Mouse (Mus musculus): ENCODE measurements around the gene Enpp1.

DNA sequence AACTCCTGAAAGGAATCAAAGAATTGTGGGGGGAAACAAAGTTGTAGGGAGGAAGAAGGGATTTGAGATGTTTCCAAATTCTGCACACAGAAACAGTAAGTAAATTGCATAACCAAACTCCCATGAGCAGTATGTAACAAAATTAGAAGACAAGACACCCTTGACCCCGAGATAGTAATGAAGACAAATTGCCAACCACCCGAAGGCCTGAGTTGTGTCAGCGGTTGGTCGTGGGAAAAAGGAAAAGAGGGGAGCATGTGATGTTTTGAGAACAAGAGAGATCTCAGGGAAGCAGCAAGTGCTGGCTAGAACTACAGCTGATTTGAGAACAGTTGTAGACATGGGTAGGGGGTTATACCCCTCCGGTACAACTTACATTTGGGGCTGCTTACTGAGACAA lies 112.2 kb downstream of the Enpp1 start:
- no peak for TF ChIP-seq CTCF (IDR thresholded peaks at IDR 0.05; ENCODE audit: control insufficient read depth, insufficient read depth, insufficient replicate concordance, low read depth, low read length)
- no peak for TF ChIP-seq POLR2A (IDR thresholded peaks at IDR 0.05; ENCODE audit: control insufficient read depth, low read depth, low read length)
